Mouse (Mus musculus) CH12.LX (cell line): ENCODE data around the gene Exph5. TPM values are rescaled to one million over a fixed set of nuclear protein-coding genes. Genes with fewer than 3 reads are reported as not detected.
A peak's percentile ranks its signal among the peaks of the same experiment; 100 is the strongest.

Experiments used
- DNase-seq: peaks from one replicate; pipeline ENCODE4 v3.0.0-alpha.2; 2013; ENCODE audit errors: extremely low read depth
- H3K27ac ChIP-seq: 2 replicates; pipeline ENCODE4 v1.5.1; 2012; ENCODE audit warnings: low read depth, mild to moderate bottlenecking, control low read depth, moderate library complexity; ENCODE audit not compliant: insufficient read depth
- H3K27me3 ChIP-seq: replicated peaks from 2 replicates; pipeline ENCODE3; 2012; ENCODE audit warnings: inconsistent platforms
- H3K36me3 ChIP-seq, 2 experiments: replicated peaks in 1 of 2; 2 replicates each; pipeline versions ENCODE3 to v1.6.1; 2012; ENCODE audit warnings: inconsistent platforms in 1 of 2, low read length in 1 of 2, mild to moderate bottlenecking in 1 of 2, mixed read lengths in 1 of 2, moderate library complexity in 1 of 2; ENCODE audit not compliant: control insufficient read depth in 1 of 2, insufficient read depth in 1 of 2
- H3K4me1 ChIP-seq, 2 experiments: 2 replicates each; pipeline ENCODE4 v1.6.1; 2012; ENCODE audit warnings: inconsistent platforms in 1 of 2, moderate library complexity in 1 of 2; ENCODE audit not compliant: insufficient read depth in 2 of 2, control insufficient read depth in 1 of 2
- H3K4me2 ChIP-seq: 2 replicates; pipeline ENCODE4 v1.6.1; 2012; ENCODE audit warnings: low read depth, mild to moderate bottlenecking, control low read depth; ENCODE audit not compliant: poor library complexity, insufficient read depth, severe bottlenecking
- H3K4me3 ChIP-seq, 3 experiments: fragments of 150-350 bp in 1 of 3; sonication (generic) in 1 of 3; replicated peaks in 1 of 3; 2 replicates each; pipeline versions ENCODE3 to v1.5.1; 2011 to 2012; ENCODE audit warnings: low read depth in 2 of 3, low read length in 2 of 3, mild to moderate bottlenecking in 2 of 3, moderate library complexity in 2 of 3, control low read depth in 1 of 3, improper control_type of control experiment in 1 of 3, inconsistent platforms in 1 of 3, mixed read lengths in 1 of 3; ENCODE audit not compliant: poor library complexity in 1 of 3
- H3K79me2 ChIP-seq: replicated peaks from 2 replicates; pipeline ENCODE4 v1.6.1; 2012; ENCODE audit warnings: mild to moderate bottlenecking, moderate library complexity; ENCODE audit not compliant: control insufficient read depth, poor library complexity, insufficient read depth, severe bottlenecking; ENCODE audit errors: extremely low read depth
- H3K9ac ChIP-seq: 2 replicates; pipeline ENCODE4 v1.6.1; 2012; ENCODE audit warnings: low read depth, mild to moderate bottlenecking, control low read depth, moderate library complexity; ENCODE audit not compliant: insufficient read depth
- H3K9me3 ChIP-seq: replicated peaks from 2 replicates; pipeline ENCODE3; 2012; ENCODE audit warnings: low read length, inconsistent platforms, mixed read lengths
- BHLHE40 ChIP-seq: IDR thresholded peaks from 2 replicates; pipeline ENCODE4 v1.6.1; 2011; ENCODE audit warnings: mild to moderate bottlenecking, low read depth, low read length, improper control_type of control experiment
- CHD1 ChIP-seq: IDR thresholded peaks from 2 replicates; pipeline ENCODE4 v1.6.1; 2012; ENCODE audit warnings: low read depth, low read length, improper control_type of control experiment, inconsistent platforms
- CTCF ChIP-seq, 2 experiments: IDR thresholded peaks in 1 of 2; conservative IDR thresholded peaks in 1 of 2; 2 replicates each; pipeline ENCODE4 v1.5.1; 2011 to 2012; ENCODE audit warnings: low read depth in 2 of 2, low read length in 2 of 2, improper control_type of control experiment in 1 of 2, inconsistent platforms in 1 of 2, mild to moderate bottlenecking in 1 of 2, moderate library complexity in 1 of 2
- ELF1 ChIP-seq: IDR thresholded peaks from 2 replicates; pipeline ENCODE4 v1.6.1; 2014; ENCODE audit warnings: low read depth, mild to moderate bottlenecking, inconsistent platforms, low read length, improper control_type of control experiment
- EP300 ChIP-seq: IDR thresholded peaks from 2 replicates; pipeline ENCODE4 v1.6.1; 2011; ENCODE audit warnings: low read length, improper control_type of control experiment
- ETS1 ChIP-seq: conservative IDR thresholded peaks from 2 replicates; pipeline ENCODE4 v1.6.1; 2012; ENCODE audit warnings: low read depth, mild to moderate bottlenecking, inconsistent platforms, low read length, improper control_type of control experiment, moderate library complexity
- IRF4 ChIP-seq: IDR thresholded peaks from 2 replicates; pipeline ENCODE4 v1.6.1; 2014; ENCODE audit warnings: low read depth, mild to moderate bottlenecking, inconsistent platforms, low read length, improper control_type of control experiment
- KAT2A ChIP-seq: IDR thresholded peaks from 2 replicates; pipeline ENCODE4 v1.6.1; 2012; ENCODE audit warnings: low read length, improper control_type of control experiment, inconsistent platforms; ENCODE audit not compliant: insufficient replicate concordance
- MXI1 ChIP-seq: IDR thresholded peaks from 2 replicates; pipeline ENCODE4 v1.6.1; 2011; ENCODE audit warnings: mild to moderate bottlenecking, low read depth, low read length, improper control_type of control experiment
- POLR2A ChIP-seq: IDR thresholded peaks from 2 replicates; pipeline ENCODE4 v1.6.1; 2011; ENCODE audit warnings: low read depth, mild to moderate bottlenecking, improper control_type of control experiment, low read length
- POLR2AphosphoS2 ChIP-seq: IDR thresholded peaks from 2 replicates; pipeline ENCODE4 v1.6.1; 2011; ENCODE audit warnings: low read depth, low read length, improper control_type of control experiment
- RCOR1 ChIP-seq: conservative IDR thresholded peaks from 2 replicates; pipeline ENCODE4 v1.6.1; 2012; ENCODE audit warnings: low read depth, mild to moderate bottlenecking, inconsistent platforms, low read length, improper control_type of control experiment
- SMC3 ChIP-seq: IDR thresholded peaks from 2 replicates; pipeline ENCODE4 v1.6.1; 2011; ENCODE audit warnings: low read depth, low read length, improper control_type of control experiment
- TBP ChIP-seq: conservative IDR thresholded peaks from 2 replicates; pipeline ENCODE4 v1.6.1; 2011; ENCODE audit warnings: low read depth, low read length, improper control_type of control experiment
- TCF12 ChIP-seq: IDR thresholded peaks from 2 replicates; pipeline ENCODE4 v1.6.1; 2014; ENCODE audit warnings: low read depth, mild to moderate bottlenecking, inconsistent platforms, low read length, improper control_type of control experiment
- USF1 ChIP-seq: IDR thresholded peaks from 2 replicates; pipeline ENCODE4 v1.6.1; 2014; ENCODE audit warnings: low read depth, mild to moderate bottlenecking, inconsistent platforms, low read length, improper control_type of control experiment
- USF2 ChIP-seq: conservative IDR thresholded peaks from 2 replicates; pipeline ENCODE4 v1.6.1; 2011; ENCODE audit warnings: low read depth, low read length, improper control_type of control experiment
- ZMIZ1 ChIP-seq: IDR thresholded peaks from 2 replicates; pipeline ENCODE4 v1.6.1; 2012; ENCODE audit warnings: low read depth, mild to moderate bottlenecking, inconsistent platforms, low read length, improper control_type of control experiment
- ZNF384 ChIP-seq: IDR thresholded peaks from 2 replicates; pipeline ENCODE4 v1.6.1; 2012; ENCODE audit warnings: low read depth, low read length, improper control_type of control experiment, inconsistent platforms
- dilution Hi-C: fragments of 300-500 bp; cut with MboI; formaldehyde crosslinking; loops from 2 replicates; pipeline ENCODE4 v1.14.3; 2020; ENCODE audit warnings: low sequenced_read_pairs; ENCODE audit not compliant: extremely low pct_unique_long_range_greater_than_20kb, extremely low pct_ligation_motif_present
- in situ Hi-C: fragments of 300-500 bp; cut with MboI; formaldehyde crosslinking; loops from 3 replicates; pipeline ENCODE4 v1.14.3; 2019; ENCODE audit warnings: low sequenced_read_pairs, low pct_ligation_motif_present, low pct_unique_long_range_greater_than_20kb, mixed read lengths
- polyA plus RNA-seq: library from polyadenylated mRNA; unstranded; fragments of >175 nt; gene quantifications from 2 replicates; pipeline ENCODE4 v1.2.1, GENCODE M21; 2012; ENCODE audit warnings: low read depth; ENCODE audit not compliant: insufficient read length
- total RNA-seq, 2 experiments: library from RNA; depleted of rRNA; stranded (reverse); fragments of 300-350 nt in 1 of 2; fragments of >200 nt in 1 of 2; gene quantifications; 2 replicates each; pipeline ENCODE4 v1.2.3; 2012 to 2014

Gene Exph5
- total and polyA plus RNA-seq, 3 experiments = 0.04 TPM; not detected in 2

DNA sequence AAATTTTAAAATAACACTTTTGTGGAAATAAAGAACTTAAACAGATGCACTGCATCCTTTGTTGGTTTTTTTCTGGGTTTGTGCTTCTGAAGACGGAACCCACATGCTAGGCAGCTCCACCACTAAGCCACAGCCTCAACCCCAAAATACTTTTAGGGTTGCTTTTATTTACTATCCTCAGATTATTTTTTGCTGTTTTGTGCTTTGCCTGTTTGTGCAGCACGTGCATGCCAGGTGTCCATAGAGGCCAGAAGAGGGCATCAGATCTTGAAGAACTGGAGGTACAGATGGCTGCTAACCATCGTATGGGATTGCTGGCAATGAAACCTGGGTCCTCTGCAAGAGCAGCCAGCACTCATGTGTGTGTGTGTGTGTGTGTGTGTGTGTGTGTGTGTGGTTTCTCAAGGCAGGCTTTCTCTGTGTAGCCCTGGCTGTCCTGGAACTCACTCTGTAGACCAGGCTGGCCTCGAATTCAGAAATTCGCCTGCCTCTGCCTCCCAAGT lies 79.7 kb downstream of the Exph5 start:
- in situ Hi-C loops (no loop called here), dilution Hi-C loops (no loop called here)
- Histone ChIP-seq H3K27ac (no peak overlapping the region), H3K27me3 (no peaks in the 10 kb centered on the region), H3K4me2 (no peak overlapping the region), H3K79me2 (no peaks in the 10 kb centered on the region), H3K9ac (no peak overlapping the region), H3K4me3 (no peak overlapping the region), H3K36me3 (no peaks in the 10 kb centered on the region), H3K9me3 (no peaks in the 10 kb centered on the region), H3K4me1 (peaks cover 0 to 4% of the 10 kb centered on the region in 2 experiments; a peak in 1 of 4 replicates)
- peak; percentile 51 for TF ChIP-seq BHLHE40
- TF ChIP-seq MXI1 = no peak
- DNase-seq = no peak

DNA sequence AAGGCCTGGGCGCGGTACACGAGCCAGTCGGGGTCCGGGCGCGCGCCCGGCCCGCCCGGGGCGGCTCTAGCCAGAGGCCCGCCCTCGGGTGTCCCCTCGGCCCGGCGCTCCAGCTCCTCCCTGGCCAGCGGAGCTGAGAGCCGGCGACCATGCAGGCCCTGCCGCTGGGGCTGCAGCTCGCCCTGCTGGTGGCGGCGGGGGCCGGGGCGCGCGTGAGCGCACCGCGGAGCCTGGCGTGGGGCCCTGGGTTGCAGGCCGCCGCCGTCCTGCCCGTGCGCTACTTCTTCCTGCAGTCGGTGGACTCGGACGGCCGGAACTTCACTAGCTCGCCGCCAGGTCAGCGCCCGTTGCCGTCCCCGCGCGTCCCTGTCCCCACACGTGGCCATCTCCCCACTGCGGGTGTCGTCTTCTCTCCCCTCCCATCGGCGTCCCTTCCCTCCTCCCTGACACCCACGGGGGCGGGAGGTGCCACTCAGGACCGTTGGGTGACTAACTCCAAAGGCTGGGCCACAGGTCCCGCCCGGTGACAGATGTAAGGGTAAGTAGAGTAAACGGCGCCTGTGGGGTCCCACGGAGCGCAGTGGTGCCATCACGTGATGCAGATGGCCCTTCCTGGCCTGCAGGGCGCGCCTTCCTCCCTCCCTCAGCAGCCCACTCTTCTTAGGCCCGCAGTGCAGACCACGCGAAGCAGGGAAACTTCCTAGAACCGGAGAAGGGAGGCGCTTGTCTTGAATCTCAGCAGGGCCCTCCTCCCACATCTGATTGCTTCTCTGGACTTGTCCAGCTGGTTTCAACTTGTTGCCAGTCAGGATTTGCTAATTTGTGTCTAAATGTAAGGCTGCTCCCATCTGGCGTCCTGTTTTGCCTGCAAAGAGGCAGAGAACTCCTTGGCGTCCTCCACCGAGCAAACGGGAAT lies 82.7 kb downstream of the Exph5 start, which contains the start of gene Kdelc2:
TSS of gene Kdelc2 (plus strand) at position 75 of the 916 bp plus-strand sequence.
- DNase-seq = no peak
- Histone ChIP-seq H3K79me2 (no peaks in the 10 kb centered on the region), H3K27ac (no peak within 1 kb of the TSS), H3K9me3 (no peaks in the 10 kb centered on the region), H3K4me2 (no peak within 1 kb of the TSS), H3K27me3 (no peaks in the 10 kb centered on the region), H3K4me3 (no peak within 1 kb of the TSS), H3K4me1 (peaks cover 6 to 14% of the 10 kb centered on the region in 2 experiments; a peak in 3 of 4 replicates), H3K36me3 (no peaks in the 10 kb centered on the region), H3K9ac (no peak within 1 kb of the TSS)
- in situ Hi-C loops = no loop called here
- dilution Hi-C loops = no loop called here
- TF ChIP-seq TBP = no peak
- TF ChIP-seq USF2 = no peak
- TF ChIP-seq POLR2AphosphoS2 = no peak
- no peak for TF ChIP-seq POLR2A
- TF ChIP-seq RCOR1 = no peak
- TF ChIP-seq ETS1 = no peak
- TF ChIP-seq KAT2A = no peak
- no peak for TF ChIP-seq SMC3
- no peak for TF ChIP-seq ZNF384
- TF ChIP-seq TCF12 = no peak
- no peak for TF ChIP-seq ZMIZ1
- TF ChIP-seq CTCF (conservative IDR thresholded peaks at IDR 0.05 in 1 of 2, IDR thresholded peaks at IDR 0.05 in 1 of 2; ENCODE audit: low read depth in 2 of 2, low read length in 2 of 2) = no peak
- no peak for TF ChIP-seq EP300
- no peak for TF ChIP-seq USF1
- TF ChIP-seq CHD1 = no peak
- no peak for TF ChIP-seq ELF1
- no peak for TF ChIP-seq IRF4
